Mouse (Mus musculus) right cerebral cortex, postnatal 4 days (tissue): ENCODE results near the gene Pid1.

Source experiments
- DNase-seq: peaks from one replicate; pipeline ENCODE4 v3.0.0-alpha.2; 2022

The Pid1 gene

DNA sequence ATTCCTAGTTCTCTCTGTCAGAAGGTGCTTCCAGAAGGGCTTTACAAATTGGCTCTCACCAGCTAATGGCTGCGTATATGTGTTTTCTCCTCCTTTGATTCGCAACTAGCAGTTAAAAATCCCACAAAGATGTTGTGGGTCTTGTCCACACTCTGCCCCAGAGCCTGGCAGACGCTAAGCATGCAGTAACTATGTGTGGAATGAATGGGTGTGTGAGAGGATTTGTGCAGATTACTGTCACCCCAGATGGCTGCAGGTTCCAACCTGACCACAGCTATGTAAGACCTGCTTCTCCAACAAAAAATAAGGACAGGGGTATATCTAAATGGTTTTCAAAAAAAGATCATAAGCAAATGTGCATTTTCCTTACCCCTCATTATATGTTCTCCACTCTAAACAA is 206.2 kb downstream of the Pid1 start:
- DNase-seq, result no peak

DNA sequence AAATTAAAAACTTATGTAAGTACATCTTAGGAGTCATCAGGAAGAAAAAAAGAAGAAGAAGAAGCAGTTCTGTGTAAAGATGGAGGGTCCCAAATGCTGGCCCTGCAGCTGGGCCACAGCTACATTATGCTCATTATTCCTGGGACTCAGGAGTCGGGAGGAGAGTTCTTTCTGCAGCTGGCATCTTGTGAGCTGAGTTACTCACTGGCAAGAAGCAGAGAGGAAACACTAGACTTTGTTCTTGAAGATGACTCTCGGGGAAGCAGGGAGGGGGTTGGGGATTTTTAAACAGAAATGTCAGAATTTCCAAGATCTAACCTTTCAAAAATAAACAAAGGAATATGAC is 208.4 kb downstream of the Pid1 start:
- DNase-seq, result no peak

GRCm38 (mm10) chr1:84154725-84155584 is 209.0 kb downstream of the Pid1 start:
- no peak for DNase-seq

DNA sequence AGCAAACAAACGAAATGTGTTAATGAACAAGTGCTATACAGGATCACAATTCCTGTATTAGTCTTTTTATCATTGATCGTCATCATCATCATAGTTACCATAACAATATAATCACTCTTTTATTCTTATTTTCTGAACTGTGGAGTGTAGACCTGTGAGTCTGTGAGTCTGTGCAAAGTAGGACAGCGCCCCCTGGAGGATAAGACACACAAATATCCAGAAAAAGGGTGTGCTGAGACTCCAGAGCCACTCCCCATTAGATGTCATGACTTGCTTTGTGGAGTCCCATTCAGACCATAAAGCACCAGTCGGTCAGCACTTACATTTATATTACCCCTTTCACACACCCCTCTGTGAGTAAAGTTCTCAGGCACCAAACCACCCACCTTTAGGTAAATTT is 210.0 kb downstream of the Pid1 start:
- DNase-seq, result no peak

DNA sequence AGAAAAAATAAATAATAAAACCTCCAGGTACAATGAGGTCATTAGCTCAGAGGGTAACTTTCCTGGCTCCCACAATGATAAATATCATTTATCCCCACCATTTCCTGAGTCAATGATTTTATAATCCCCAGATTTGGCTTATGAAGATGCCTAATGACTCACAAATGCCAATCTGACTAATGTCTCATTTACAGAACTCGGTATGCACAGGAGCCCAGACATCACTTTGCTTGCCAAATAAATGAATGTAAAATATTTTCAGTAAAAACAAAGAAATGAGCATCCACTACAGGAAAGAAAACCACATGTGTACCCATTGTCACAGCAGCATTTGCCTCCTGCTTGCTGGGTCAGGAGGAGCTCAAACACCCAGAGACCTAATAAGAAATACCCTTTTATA is 222.4 kb downstream of the Pid1 start:
- no peak for DNase-seq

- DNase-seq, result no peak
Observed at GRCm38 (mm10) chr1:84132451-84132850, 231.5 kb downstream of the Pid1 start.

- no peak for DNase-seq
Observed at GRCm38 (mm10) chr1:84131799-84132198, 232.2 kb downstream of the Pid1 start.

DNA sequence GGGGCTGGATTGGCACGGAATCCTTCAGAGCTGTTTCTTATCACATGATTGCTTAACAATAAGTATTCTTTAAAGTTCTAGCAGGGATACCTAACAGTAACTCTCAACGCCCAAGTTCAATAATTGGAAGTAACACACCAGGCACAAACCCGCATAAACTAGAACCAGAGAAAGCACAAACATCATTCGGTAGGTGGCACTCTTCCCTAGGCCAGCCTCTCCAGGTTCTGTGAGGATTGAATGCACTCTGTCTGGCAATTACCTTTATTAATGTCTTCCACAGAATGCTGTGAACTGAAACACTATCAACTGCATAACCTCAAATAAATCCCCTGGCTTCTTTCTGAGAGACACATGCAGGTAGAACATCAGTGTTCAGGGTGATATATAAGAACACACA is 235.5 kb downstream of the Pid1 start:
- peak; percentile 15 for DNase-seq

GRCm38 (mm10) chr1:84119306-84119705 is 244.7 kb downstream of the Pid1 start:
- DNase-seq, result no peak

- no peak for DNase-seq
Observed at GRCm38 (mm10) chr1:84106756-84107155, 257.2 kb downstream of the Pid1 start.

GRCm38 (mm10) chr1:84102052-84102451 is 261.9 kb downstream of the Pid1 start:
- DNase-seq, result no peak

DNA sequence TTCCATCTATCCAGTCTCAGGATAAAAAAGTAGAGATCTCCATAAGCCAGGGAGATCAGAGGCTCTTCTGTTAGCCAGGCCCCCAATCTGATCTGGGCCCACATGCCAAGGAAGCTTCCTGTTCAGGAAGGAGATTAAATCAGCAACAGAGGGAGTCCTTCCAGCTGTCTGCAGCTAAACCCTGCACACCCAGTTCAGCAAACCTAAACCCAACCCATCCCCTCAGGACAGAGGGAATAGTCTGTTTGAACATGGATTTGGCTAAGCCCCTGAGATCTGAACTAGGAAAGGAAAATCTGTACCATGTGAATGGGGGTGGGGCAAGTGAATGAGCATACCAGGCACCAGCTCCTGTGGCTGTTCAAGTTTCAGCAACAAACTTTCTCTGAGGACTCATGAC is 266.6 kb downstream of the Pid1 start:
- DNase-seq, result no peak

DNA sequence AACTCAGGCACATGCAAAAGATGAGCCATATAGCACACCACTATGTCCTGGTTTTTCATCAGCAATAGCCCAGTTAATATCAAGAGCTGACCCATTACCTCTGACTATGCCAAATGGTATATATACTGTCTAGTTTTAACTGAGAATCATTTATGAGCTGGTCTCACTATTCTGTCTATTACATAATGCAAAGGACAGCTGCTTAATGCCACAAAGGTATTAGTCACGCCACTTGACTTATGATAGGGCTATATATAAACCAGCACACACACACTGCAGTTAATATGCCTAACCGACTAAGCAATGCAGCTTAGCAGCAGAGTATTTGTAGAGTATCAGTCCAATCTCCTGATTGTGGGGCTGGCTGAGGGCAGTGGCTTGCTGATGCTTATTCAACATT is 270.7 kb downstream of the Pid1 start:
- no peak for DNase-seq

DNA sequence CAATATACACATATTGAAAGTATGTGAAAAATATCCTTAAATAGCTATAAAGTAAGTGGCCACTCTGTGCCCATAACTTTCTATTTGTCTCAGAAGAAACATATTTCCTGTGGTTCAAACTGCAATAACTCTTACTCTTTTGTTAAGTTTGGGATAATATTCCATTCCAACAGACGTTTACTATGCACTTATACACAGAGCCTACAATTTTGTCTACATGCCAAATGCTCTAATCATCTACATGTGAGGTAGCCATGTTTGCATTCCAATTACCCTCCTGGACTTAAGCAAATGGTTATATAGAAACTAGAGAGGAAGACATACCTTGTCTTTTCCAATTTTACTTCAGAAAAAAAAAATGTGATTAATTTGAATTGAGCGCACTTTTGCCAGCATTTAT is 274.3 kb downstream of the Pid1 start:
- DNase-seq, result no peak

- no peak for DNase-seq
Observed at GRCm38 (mm10) chr1:84087957-84088356, 276.0 kb downstream of the Pid1 start.

DNA sequence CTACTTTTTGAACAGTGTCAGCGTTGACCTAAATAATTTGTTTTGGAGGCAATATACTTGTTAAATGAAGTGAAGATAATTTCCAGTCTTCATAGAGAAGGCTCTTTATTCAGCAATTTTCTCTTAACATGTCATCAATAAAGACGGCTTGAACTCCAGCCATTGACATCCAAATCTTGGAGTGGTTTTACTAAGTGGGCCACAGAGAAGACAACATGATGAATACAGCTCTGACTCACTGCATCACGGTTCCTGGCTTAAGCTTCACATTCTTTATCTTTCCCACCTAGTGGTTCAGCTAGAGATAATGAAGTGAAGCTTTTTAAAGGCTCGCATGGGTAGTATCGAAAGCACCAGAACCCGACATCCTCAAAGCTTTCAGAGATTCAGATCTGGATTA is 276.7 kb downstream of the Pid1 start:
- no peak for DNase-seq

DNA sequence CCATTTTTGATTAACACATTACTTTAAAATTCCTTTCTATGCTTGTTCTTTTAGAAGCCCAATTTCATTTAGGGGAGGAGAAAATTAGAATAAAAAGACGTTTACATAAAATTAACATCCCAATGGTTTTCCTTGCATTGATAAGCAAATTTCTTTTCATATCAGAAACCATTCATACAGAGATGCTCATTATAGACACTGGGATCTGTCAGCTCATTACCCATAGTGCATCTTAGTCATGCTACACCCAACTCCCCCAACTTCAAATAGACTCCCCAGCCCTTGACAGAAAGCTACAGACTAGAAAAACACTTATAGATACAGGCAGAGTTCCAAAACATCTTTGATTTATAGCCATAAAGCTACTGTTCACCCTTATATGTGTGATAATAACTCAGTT is 277.5 kb downstream of the Pid1 start:
- no peak for DNase-seq

DNA sequence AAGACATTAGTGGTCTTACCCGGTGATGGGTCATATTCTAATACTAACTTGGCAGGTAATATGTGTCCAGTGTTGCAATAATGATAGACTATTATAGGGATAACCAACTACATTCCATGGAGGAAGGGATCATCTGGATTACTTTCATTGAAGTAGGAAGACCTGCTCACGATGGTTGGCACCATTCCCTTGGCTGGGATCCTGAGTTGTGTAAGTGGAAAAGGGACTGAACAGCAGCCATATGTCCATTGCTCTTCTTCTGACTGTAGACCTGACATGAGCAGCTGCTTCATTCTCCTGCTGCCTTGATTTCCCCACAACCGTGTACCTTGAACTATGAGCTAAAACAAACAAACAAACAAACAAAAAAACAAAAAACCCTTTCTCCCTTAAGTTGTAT is 278.6 kb downstream of the Pid1 start:
- DNase-seq, result no peak

DNA sequence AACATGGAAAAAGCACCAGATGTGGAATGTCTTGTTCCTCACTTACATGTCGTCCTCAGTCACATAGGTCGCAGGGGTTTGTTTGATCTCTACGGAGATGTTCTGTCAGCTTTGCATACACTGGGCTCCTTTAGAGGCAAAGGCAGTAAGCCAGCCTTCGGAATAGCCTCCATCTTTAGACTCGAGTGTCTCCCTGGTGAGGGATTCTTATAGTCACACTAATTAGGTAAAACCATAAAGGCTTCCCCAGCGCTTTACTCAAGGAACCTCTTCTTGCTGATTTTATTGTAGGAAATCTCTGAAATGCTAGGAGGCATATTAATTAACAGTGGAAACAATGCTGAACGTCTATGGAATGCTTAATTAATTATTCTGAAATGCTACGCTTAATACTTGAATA is 284.4 kb downstream of the Pid1 start:
- DNase-seq, result no peak

DNA sequence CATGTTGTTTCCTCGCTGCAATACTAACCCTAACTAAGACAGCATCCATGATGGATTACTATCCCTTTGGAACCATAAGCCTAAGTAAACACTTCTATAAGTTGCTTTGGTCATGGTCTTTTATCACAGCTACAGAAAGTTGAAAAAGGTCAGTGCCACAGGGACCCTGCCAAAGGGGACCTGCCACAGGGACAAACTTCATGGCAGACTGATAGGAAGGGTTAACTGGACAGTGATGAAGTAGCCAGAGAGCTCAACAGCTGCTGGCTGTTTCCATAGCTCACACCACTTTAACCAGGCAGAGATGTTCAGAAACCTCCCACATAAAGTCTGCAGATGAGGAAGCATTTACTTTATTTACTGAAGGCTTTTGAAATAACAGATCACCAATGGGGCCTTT is 287.0 kb downstream of the Pid1 start:
- DNase-seq, result no peak

DNA sequence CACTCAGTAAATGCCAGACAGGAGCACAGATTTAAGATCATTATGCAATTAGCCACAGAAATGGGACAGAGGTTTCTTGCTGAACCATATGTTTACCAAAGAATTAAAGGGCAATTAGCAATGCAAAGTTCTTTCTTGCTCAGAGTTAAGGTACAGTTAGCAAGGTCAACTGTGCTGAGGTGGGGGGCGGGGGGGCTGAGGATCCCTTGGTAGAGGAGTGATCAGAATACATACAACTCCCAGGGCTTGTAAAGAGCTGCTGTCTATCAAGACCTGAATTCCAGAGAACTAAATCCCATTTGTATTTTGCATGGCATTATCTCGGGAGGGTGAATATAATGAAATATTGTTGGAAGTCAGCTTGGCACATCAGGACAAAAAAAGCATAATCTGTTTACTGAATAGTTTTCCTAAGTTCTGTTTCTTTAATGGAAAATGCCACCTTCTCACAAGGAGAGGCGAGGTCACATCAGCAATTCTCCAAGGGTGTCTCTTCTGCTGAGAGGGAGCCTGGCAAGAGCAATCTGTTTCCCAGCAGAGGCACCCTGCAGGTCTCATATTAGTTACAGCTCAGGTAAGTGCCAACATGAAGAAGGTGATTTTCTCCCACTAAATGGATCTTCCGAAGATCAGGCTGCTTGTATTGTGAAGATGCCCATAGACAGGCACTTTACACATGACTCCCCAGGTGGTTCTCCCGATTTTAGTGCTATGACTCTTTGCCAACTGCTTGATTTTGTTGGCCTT is 306.9 kb downstream of the Pid1 start:
- no peak for DNase-seq

DNA sequence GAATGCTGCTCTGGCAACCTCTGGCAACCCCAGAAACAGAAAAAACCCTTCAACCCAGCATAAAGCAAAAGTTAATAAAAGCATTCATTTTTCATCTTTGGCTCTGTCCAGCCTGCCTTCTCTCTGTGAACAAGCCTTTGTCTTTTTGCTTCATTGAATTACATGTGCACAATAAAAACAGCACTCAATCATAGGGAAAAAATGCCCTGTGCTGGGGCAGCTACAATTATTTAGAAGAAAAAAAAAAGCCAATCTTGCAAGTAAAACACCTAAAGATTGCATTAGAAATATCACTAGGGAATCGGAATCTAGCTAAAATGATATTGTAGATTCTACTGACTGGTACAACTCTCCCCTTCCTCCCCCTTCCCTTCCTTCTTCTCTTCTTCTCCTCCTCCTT is 307.7 kb downstream of the Pid1 start:
- DNase-seq, result no peak

DNA sequence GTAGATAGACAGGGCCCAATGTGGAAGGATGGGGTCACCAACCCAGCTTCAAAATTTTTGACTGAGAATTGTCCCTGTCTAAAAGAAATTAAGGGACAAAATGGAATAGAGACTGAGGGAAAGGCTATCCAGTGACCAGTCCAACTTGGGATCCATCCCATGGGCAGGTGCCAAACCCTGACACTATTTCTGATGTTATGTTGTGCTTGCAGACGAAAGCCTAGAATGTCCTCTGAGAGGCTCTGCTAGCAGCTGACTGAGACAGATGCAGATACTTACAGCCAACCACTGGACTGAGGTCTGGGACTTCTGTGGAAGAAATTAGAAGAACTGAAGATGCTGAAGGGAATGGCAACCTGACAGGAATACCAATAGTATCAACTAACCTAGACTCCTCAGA is 338.2 kb downstream of the Pid1 start:
- DNase-seq, result no peak

DNA sequence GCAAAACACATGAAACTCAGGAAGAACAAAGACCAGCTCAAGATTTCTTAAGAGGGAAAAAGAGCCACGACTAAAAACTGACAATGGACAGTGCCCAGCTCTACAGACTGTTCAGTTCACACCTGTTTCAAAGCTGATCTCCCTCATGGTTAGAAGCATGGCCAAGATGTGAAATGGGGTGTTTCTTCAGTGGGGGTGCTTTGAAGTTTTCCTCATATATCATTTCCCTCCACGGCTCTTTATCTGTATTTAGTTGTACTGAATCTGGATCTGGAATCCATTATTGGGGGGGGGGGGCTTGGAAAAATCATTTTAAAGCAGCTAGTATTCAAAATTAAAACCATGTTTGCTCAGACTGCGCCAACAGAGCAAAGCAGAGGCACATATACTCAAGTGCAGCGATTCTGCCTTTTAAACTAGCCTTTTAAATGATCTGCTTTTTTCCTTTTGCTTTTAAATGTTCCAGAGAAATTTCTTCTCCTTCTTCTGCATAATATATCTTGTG is 351.1 kb downstream of the Pid1 start:
- no peak for DNase-seq
